Mouse (Mus musculus): Measurements from ENCODE around the gene Cd244a.

DNA sequence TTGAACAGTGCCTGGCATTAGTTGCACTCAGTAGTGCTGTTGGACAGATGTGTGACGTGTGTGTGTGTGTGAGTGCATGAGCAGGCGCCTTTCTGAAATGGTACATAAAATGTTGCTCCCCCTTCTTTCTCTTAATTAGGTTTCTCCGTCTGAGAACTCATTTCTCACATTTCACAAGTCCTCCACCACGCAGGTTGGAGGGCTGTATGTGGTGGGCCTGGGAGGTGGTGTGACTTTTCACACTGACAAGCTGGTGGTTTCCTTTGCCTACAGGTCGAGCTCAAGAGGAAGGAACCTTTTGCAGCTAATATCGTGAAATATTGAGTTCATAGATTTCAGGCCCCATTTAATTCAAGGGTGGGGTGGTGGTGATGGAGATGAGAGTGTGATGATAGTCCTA, 70.2 kb downstream of the Cd244a start:
- no peak for TF ChIP-seq TAL1 (IDR thresholded peaks at IDR 0.05; ENCODE audit: low read length)
- no peak for TF ChIP-seq GATA1 (IDR thresholded peaks at IDR 0.05; ENCODE audit: low read length)

Data from erythroblast, embryonic 14.5 days (primary cell).